Mouse (Mus musculus) cortical plate, adult 2 months (tissue): ENCODE data around the gene Nlrc5. TPM values are rescaled to one million over a fixed set of nuclear protein-coding genes. Genes with fewer than 3 reads are reported as not detected.

Experiments used
- H3K27ac ChIP-seq: fragments of 200-500 bp; 2 replicates; pipeline ENCODE4 v1.5.1; 2012; ENCODE audit warnings: low read length, control low read depth, inconsistent platforms; ENCODE audit not compliant: insufficient read depth
- H3K4me1 ChIP-seq: fragments of 200-500 bp; 2 replicates; pipeline ENCODE4 v1.6.1; 2011; ENCODE audit warnings: low read length; ENCODE audit not compliant: control insufficient read depth, insufficient read depth
- H3K4me3 ChIP-seq: fragments of 200-500 bp; 2 replicates; pipeline ENCODE4 v1.5.1; 2011; ENCODE audit warnings: mild to moderate bottlenecking, low read length, control low read depth; ENCODE audit not compliant: insufficient read depth
- CTCF ChIP-seq: fragments of 200-500 bp; IDR thresholded peaks from 2 replicates; pipeline ENCODE4 v1.5.1; 2011; ENCODE audit warnings: mild to moderate bottlenecking, control low read depth, low read length; ENCODE audit not compliant: insufficient read depth; ENCODE audit errors: extremely low read depth
- POLR2A ChIP-seq: fragments of 200-500 bp; IDR thresholded peaks from 2 replicates; pipeline ENCODE4 v1.6.1; 2011; ENCODE audit warnings: mild to moderate bottlenecking, low read length, control low read depth; ENCODE audit not compliant: insufficient read depth; ENCODE audit errors: extremely low read depth
- polyA plus RNA-seq: library from polyadenylated mRNA; depleted of rRNA; stranded (reverse); fragments of >200 nt; gene quantifications from 2 replicates; pipeline ENCODE4 v1.2.3, GENCODE M21; 2012; rRNA removed

Gene Nlrc5
- polyA plus RNA-seq, result 0.94 and 1.0 TPM in 2 replicates

DNA sequence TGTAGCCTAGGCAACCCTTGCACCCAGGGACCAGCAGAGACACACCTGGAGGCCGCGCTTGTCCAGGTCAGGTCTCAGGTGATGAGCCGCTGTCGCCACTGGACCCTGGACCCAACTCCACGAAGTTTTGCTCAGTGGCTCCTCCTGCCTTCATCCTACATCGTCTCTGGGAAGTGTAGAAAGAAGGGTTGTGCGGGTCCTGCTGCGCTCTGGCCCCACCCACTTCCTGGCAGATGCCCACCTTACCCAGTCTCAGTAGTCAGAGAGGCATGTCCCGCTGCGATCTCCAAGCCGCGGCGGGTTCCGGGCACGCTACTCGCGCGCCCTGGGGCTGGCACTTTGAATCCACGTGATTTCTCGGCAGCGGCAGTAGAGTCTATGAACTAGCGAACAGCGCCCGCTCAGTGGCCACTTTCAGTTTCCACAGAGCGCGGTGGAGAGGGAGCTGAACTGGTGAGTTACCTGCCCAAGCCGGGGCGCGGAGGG is at the start of gene Nlrc5:
Gene Nlrc5 (plus strand): TSS at position 376 of the 486 bp plus-strand sequence.
- peaks cover 2% of the 10 kb centered on the region; the same call in 1 of the 2 replicates for H3K4me1 ChIP-seq
- H3K4me3 ChIP-seq, result peak within 1 kb of the TSS; percentile 42
- TF ChIP-seq POLR2A (no peak), CTCF (no peak)
- H3K27ac ChIP-seq, result no peak within 1 kb of the TSS

DNA sequence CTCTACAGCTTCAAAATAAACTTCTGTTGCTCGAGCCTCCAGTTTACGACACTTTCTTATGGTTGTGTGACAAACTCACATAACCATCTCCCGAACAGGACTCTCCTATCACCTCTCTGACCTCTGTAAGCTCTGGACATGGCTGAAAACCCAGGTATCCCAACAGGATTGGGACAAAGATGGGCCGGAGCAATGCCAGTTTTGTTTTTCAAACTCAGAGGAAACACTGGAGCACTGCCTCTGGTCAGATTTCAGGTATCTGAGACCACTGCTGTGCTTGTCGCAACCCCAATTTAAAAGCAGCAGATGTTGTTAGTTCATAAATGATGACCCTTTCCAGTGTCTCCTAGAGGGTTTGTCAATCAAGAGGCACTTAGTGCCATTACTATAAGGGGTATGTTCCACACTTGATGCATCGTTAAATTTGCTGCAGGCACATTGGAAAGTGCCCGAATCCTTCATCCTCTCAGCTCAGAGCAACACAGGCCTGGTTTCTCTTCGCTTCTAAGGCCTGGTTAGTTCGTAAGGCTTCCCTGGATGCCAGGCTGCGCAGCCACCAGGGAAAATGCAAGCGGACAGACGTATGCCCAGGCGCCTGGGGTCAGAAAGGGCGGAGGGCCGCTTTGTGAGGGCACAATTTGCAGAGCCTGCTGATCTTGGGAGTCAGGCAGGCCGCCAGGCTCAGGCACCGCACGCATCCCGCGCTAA is 48.5 kb upstream of the Nlrc5 start:
- TF ChIP-seq CTCF, result no peak
- no peak for TF ChIP-seq POLR2A
- H3K27ac ChIP-seq, result peak overlapping the region; percentile 99
- peak overlapping the region; percentile 84 for H3K4me3 ChIP-seq
- 0 out of 2 replicates have a peak, but pooled peaks cover 1% of the 10 kb centered on the region for H3K4me1 ChIP-seq

DNA sequence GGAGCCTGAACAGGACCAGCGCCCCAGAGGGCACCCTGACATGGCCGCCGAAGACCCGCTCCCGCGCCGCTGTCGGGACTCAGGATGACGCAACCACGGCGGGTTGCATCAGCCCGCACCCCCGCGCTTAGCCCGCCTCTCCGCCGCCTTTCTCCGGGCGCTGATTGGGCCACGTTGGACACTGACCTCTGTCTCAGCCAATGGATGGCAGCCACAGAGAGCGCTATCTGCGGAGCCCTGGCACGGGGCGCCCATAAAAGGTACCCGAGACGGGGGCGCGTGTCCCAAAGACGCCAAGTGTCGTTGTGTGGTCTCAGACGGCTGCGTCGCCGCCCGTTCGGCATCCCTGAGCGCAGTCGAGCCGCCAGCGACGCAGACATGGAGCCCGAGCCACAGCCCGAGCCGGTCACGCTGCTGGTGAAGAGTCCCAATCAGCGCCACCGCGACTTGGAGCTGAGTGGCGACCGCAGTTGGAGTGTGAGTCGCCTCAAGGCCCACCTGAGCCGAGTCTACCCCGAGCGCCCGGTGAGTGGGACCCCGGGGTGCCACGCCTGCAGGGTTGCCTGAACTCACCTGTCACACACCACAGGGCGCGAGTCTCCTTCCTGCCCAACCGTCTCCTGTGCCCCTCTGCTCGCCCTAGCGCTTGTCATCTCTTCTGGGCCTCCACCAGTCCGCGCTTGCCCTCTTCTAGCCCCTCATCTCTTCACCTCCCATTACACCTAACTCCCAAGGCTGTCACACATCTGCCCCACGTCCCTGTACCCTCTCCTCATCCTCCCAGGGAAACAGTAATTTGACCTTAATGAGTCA is 47.7 kb upstream of the Nlrc5 start, which contains the start of gene Herpud1:
Gene Herpud1 (plus strand): TSS at position 225 of the 813 bp plus-strand sequence.
- TF ChIP-seq CTCF (no peak), POLR2A (peak; percentile 81)
- H3K4me3 ChIP-seq, result peak within 1 kb of the TSS; percentile 84
- H3K4me1 ChIP-seq, result 0 out of 2 replicates have a peak, but pooled peaks cover 1% of the 10 kb centered on the region
- peak within 1 kb of the TSS; percentile 99 for H3K27ac ChIP-seq

DNA sequence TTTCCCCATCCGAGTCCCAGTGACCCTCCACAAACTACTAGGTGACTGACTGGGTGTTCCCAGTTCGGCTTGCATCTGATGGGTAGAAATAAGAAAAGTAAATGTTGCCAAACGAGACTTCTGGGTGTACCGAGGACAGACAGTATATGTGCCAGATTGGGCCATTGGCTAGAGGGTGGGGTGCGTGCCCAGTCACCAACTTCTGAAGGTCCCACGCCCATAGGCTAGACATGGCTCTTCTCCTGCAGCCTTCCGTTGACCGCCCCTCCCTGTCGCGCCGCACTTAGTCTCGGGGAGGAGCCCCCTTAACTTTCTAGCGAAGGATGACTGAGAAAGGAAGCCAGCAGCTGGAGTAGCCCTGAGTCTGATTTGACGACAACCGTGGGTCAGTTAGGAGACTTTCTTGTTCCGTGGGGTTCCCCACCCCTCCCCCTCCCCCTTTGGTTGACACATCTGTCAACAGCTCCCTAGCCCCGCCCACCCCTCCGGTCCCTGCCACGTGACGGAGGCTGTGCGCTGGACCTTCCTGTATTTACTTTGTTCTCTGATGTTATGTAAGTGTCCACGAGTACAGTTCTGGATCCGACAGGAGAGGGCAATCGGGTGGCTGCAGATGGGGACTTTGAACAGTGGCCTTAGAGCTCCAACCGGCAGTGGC is 47.0 kb upstream of the Nlrc5 start:
- 0 out of 2 replicates have a peak, but pooled peaks cover 1% of the 10 kb centered on the region for H3K4me1 ChIP-seq
- H3K4me3 ChIP-seq, result peak overlapping the region; percentile 84
- TF ChIP-seq CTCF (no peak), POLR2A (peak; percentile 40; the same call in 1 of the 2 replicates)
- H3K27ac ChIP-seq, result peak overlapping the region; percentile 97

GRCm38 (mm10) chr8:94387785-94388184 is 46.4 kb upstream of the Nlrc5 start:
- peak overlapping the region; percentile 36; the same call in 1 of the 2 replicates for H3K27ac ChIP-seq

DNA sequence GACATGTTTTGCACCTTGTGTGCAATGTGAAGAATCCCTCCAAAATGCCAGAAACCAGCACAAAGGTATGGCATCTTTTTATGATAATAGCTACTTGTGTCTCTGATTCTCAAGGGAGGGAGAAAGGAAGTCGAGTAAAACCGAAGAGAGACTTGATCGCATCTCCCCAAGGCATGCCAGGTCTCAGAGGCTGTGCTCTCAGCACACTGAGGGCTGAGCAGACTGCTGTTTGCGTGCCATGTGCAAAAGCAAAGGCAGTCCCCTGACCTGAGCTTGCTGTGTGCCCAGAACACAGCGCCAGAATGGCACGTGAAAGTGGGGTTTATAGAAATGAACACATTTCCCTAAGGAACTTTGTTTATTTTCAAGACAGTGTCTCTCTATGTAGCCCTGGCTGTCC is 44.6 kb upstream of the Nlrc5 start:
- TF ChIP-seq CTCF, result no peak
- no peak for TF ChIP-seq POLR2A
- H3K4me3 ChIP-seq, result no peak overlapping the region
- no peak overlapping the region for H3K27ac ChIP-seq
- 0 out of 2 replicates have a peak, but pooled peaks cover 1% of the 10 kb centered on the region for H3K4me1 ChIP-seq

More at GRCm38 (mm10) chr8:94387785-94388184, 46.4 kb upstream of the Nlrc5 start:
- 0 out of 2 replicates have a peak, but pooled peaks cover 1% of the 10 kb centered on the region for H3K4me1 ChIP-seq
- peak overlapping the region; percentile 84 for H3K4me3 ChIP-seq
- TF ChIP-seq CTCF, result no peak
- no peak for TF ChIP-seq POLR2A

DNA sequence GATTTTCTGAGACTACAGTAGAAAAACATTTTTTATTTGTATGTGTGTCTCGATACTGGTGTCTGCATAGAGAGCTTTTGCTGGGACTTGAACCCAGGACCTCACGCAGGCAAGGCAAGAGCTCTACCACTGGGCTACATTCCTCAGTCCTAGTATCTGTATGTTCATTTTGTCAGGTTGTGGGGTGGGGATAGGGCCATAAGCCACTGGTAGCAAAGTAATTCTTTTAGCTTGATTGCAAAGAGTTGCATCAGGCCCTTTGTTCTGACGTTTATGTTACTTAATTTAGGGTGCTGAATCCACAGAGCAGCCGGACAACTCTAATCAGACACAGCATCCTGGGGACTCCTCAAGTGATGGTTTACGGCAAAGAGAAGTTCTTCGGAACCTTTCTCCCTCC is 43.7 kb upstream of the Nlrc5 start:
- Histone ChIP-seq H3K4me3 (no peak overlapping the region), H3K4me1 (0 out of 2 replicates have a peak, but pooled peaks cover 1% of the 10 kb centered on the region), H3K27ac (no peak overlapping the region)
- TF ChIP-seq POLR2A (no peak), CTCF (no peak)

GRCm38 (mm10) chr8:94390910-94391309 is 43.2 kb upstream of the Nlrc5 start:
- Histone ChIP-seq H3K4me3 (no peak overlapping the region), H3K4me1 (0 out of 2 replicates have a peak, but pooled peaks cover 1% of the 10 kb centered on the region), H3K27ac (no peak overlapping the region)
- TF ChIP-seq CTCF (no peak), POLR2A (no peak)

GRCm38 (mm10) chr8:94392147-94392546 is 42.0 kb upstream of the Nlrc5 start:
- TF ChIP-seq POLR2A, result no peak
- peak; percentile 30 for TF ChIP-seq CTCF
- Histone ChIP-seq H3K27ac (no peak overlapping the region), H3K4me1 (0 out of 2 replicates have a peak, but pooled peaks cover 1% of the 10 kb centered on the region), H3K4me3 (no peak overlapping the region)
